Mouse (Mus musculus) liver, embryonic 11.5 days (tissue): Measurements from ENCODE around the gene C1qtnf3. TPM values are rescaled to one million over a fixed set of nuclear protein-coding genes. Genes with fewer than 3 reads are reported as not detected.

Experiments
- polyA plus RNA-seq: library from polyadenylated mRNA; unstranded; fragments of >200 nt; fragmentation: Nextera tagmentation; extraction: Ambion mirVana; gene quantifications from 2 replicates; pipeline ENCODE4 v1.2.1, GENCODE M21; 2014

Gene C1qtnf3
- polyA plus RNA-seq, 1 experiment from 2014 or later = 0.96 TPM

Other genes starting within 250 kb of the C1qtnf3 start
- gene Rai14, start 237.7 kb upstream of the C1qtnf3 start, polyA plus RNA-seq = 19.6 and 20.2 TPM in 2 replicates
- 15.9 and 17.9 TPM in 2 replicates for gene Amacr, start 29.4 kb downstream of the C1qtnf3 start, polyA plus RNA-seq
- 0.05 and 0.09 TPM in 2 replicates for gene Slc45a2, start 48.4 kb downstream of the C1qtnf3 start, polyA plus RNA-seq
- 0.12 and 0.26 TPM in 2 replicates for gene Rxfp3, start 85.7 kb downstream of the C1qtnf3 start, polyA plus RNA-seq
- gene Adamts12, start 112.5 kb downstream of the C1qtnf3 start, polyA plus RNA-seq = 1.4 TPM in 2 replicates